Comparison of ENCODE assay signal across 1 mouse cellular context in the genomic region with DNA sequence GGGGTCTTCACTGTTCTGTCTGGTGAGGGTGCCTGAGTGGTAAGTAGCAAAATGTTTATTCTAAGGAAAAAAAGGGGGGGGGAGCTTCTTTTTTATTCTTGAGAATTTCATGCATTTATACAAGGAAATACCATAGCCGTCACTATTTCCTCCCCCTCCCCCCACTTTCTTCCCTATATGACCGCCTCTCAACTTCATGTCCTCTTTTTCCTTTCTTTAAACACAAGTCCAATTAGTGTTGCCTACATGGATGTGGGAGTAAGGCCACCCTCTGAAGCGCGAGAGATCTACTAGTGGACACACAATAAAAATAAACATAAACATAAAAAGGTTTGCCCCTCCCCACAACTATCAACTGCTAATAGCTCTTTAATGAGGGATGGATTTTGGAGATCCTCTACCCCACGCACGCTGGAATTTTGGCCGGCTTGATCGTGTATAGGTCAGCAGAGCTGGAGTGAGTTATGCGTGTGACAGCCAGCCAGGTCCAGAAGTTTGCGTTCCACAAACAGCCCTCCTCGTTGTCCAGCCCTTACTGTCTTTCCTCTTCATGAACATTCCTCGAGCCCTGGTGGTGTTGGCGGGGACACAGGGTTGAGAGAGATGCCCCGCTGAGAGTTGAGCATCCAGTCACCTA.
TF ChIP-seq lines count a peak whose summit lies in the region.

No protein-coding gene starts in this region.

TF ChIP-seq in CH12.LX, 34 proteins besides CTCF, POLR2A, EP300 and RAD21 (continued from another document):
- TF ChIP-seq MYC (IDR thresholded peaks at IDR 0.05; ENCODE audit: low read depth, low read length), result no peak
- no peak for TF ChIP-seq TCF12 (IDR thresholded peaks at IDR 0.05; ENCODE audit: low read depth, low read length)
- TF ChIP-seq SIN3A (IDR thresholded peaks at IDR 0.05; ENCODE audit: low read length), result no peak
- TF ChIP-seq IRF4 (IDR thresholded peaks at IDR 0.05; ENCODE audit: low read depth, low read length), result no peak
- no peak for TF ChIP-seq CHD1 (IDR thresholded peaks at IDR 0.05; ENCODE audit: low read depth, low read length)
- no peak for TF ChIP-seq ZC3H11A (IDR thresholded peaks at IDR 0.05; ENCODE audit: low read depth, low read length)
- TF ChIP-seq CHD2 (IDR thresholded peaks at IDR 0.05; ENCODE audit: low read length), result no peak; the same call in 1 of the 2 replicates
- no peak for TF ChIP-seq JUN (IDR thresholded peaks at IDR 0.05; ENCODE audit: insufficient read depth, low read depth, low read length)
- TF ChIP-seq MXI1 (IDR thresholded peaks at IDR 0.05; ENCODE audit: low read depth, low read length), result no peak
- no peak for TF ChIP-seq ELF1 (IDR thresholded peaks at IDR 0.05; ENCODE audit: low read depth, low read length)
- TF ChIP-seq PAX5 (IDR thresholded peaks at IDR 0.05; ENCODE audit: low read length), result no peak
- TF ChIP-seq USF2 (conservative IDR thresholded peaks at IDR 0.05; ENCODE audit: low read depth, low read length), result no peak
- TF ChIP-seq KAT2A (IDR thresholded peaks at IDR 0.05; ENCODE audit: insufficient replicate concordance, low read length), result no peak
- no peak for TF ChIP-seq JUND (conservative IDR thresholded peaks at IDR 0.05; ENCODE audit: low read depth, low read length)
- no peak for TF ChIP-seq NRF1 (IDR thresholded peaks at IDR 0.05; ENCODE audit: low read depth, low read length)
